Mouse (Mus musculus): ENCODE results near the gene Rpl31. TPM values are rescaled to one million over a fixed set of nuclear protein-coding genes. Genes with fewer than 3 reads are reported as not detected.

The Rpl31 gene
- polyA plus RNA-seq, 1 experiment from 2014 or later: 453 TPM

GRCm38 (mm10) chr1:39340156-39340555 lies 27.5 kb upstream of the Rpl31 start:
- WGBS: 86% methylated on average over 6 of the region's 6 CpGs
- H3K4me2 ChIP-seq: no peak overlapping the region

GRCm38 (mm10) chr1:39340647-39341046 lies 27.0 kb upstream of the Rpl31 start:
- Histone ChIP-seq H3K4me2 (no peak overlapping the region), H3K36me3 (replicated peaks) (no peaks in the 10 kb centered on the region), H3K9ac (no peak overlapping the region), H3K4me3 (replicated peaks) (no peak overlapping the region), H3K9me3 (no peaks in the 10 kb centered on the region), H3K27me3 (peaks cover 4% of the 10 kb centered on the region; the same call in 1 of the 2 replicates), H3K27ac (no peak overlapping the region), H3K4me1 (no peaks in the 10 kb centered on the region)
- ATAC-seq (ENCODE audit: low FRiP score): no peak
- 23% methylated on average over 8 of the region's 8 CpGs for WGBS

More at GRCm38 (mm10) chr1:39340156-39340555, 27.5 kb upstream of the Rpl31 start:
- Histone ChIP-seq H3K4me1 (no peaks in the 10 kb centered on the region), H3K27me3 (peaks cover 8% of the 10 kb centered on the region; the same call in 1 of the 2 replicates), H3K9me3 (no peaks in the 10 kb centered on the region), H3K36me3 (replicated peaks) (no peaks in the 10 kb centered on the region), H3K27ac (no peak overlapping the region), H3K9ac (no peak overlapping the region), H3K4me3 (replicated peaks) (no peak overlapping the region)
- no peak for ATAC-seq (ENCODE audit: low FRiP score)

DNA sequence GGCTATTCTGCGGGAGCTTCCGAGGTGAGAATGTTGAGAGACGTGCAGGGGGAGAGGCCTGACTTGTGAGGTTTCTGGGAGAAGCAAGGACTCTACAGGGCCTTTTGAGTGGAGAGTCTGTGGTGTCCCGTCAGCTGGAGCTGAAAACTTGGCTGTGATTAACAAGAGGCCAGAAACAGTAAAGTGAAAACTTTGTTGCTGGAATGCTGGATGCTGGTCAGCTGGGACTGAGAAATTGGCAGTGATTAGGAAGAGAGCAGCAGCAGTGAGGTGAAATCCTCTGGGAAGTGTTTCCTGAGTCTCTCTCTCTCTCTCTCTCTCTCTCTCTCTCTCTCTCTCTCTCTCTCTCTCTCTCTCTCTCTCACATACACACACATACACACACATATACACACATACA lies 25.8 kb upstream of the Rpl31 start:
- H3K4me3 ChIP-seq (replicated peaks): no peak overlapping the region
- H3K9me3 ChIP-seq: no peaks in the 10 kb centered on the region
- no peak for ATAC-seq (ENCODE audit: low FRiP score)
- no peak overlapping the region for H3K9ac ChIP-seq
- no peaks in the 10 kb centered on the region for H3K36me3 ChIP-seq (replicated peaks)
- H3K27ac ChIP-seq: no peak overlapping the region
- H3K27me3 ChIP-seq: no peaks in the 10 kb centered on the region
- no peaks in the 10 kb centered on the region for H3K4me1 ChIP-seq
- no peak overlapping the region for H3K4me2 ChIP-seq
- WGBS: 85% methylated on average over 4 of the region's 4 CpGs

GRCm38 (mm10) chr1:39343242-39343641 lies 24.4 kb upstream of the Rpl31 start:
- no peak overlapping the region for H3K4me2 ChIP-seq
- no peaks in the 10 kb centered on the region for H3K36me3 ChIP-seq (replicated peaks)
- no peaks in the 10 kb centered on the region for H3K4me1 ChIP-seq
- no peak for ATAC-seq (ENCODE audit: low FRiP score)
- no peak overlapping the region for H3K9ac ChIP-seq
- WGBS: 79% methylated on average over 5 of the region's 5 CpGs
- H3K27ac ChIP-seq: no peak overlapping the region
- no peaks in the 10 kb centered on the region for H3K27me3 ChIP-seq
- H3K9me3 ChIP-seq: no peaks in the 10 kb centered on the region
- no peak overlapping the region for H3K4me3 ChIP-seq (replicated peaks)

DNA sequence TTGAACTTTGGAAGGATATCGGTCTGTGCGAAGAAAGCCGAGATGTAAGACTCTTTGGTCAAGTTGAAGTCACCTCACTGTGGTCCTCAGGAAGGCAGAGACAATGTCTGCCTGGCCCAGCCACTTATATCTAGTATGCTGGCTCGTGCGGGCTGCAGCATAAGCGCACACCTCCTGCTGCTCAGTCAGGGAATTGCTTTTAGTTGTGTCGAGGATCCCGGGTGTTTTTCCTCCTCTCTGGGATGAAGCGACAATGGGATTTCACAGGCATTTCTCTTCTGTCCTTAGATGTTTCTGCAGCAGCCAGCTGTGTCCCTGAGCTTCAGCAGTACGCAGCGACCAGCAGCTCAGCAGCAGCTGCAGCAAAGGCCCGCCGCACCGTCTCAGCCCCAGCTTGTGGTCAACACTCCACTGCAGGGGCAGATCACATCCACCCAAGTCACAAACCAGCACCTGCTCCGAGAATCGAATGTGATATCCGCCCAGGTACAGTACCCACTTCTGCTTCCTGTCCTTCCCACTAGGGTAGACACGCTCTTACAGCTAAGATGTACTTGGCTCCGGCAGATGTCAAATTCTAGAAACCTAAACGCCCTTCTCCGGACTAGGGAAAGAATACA lies 22.6 kb upstream of the Rpl31 start:
- no peaks in the 10 kb centered on the region for H3K4me1 ChIP-seq
- no peak for ATAC-seq (ENCODE audit: low FRiP score)
- 61% methylated on average over 21 of the region's 21 CpGs for WGBS

DNA sequence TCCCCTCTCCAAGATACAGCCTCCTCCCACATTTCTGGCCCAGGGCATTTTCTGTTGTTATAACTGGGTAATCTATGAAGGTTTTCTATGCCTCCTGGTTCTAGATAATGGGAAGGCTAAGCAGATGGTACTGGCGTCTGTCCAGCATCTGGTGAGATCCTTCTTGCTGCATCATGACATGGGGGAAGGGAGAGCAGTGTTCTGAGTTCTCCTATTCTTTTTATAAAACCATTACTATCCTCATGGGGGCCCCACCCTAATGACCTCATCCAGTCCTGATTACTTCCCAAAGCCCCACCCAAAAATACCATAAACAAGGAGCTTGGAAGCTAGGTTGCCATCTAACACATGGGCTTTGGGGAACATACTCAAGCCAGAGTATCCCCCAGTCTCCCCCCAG lies 18.6 kb upstream of the Rpl31 start:
- Histone ChIP-seq H3K4me2 (no peak overlapping the region), H3K4me3 (replicated peaks) (no peak overlapping the region), H3K4me1 (no peaks in the 10 kb centered on the region), H3K27me3 (no peaks in the 10 kb centered on the region), H3K36me3 (replicated peaks) (no peaks in the 10 kb centered on the region), H3K9me3 (0 out of 2 replicates have a peak, but pooled peaks cover 3% of the 10 kb centered on the region), H3K27ac (no peak overlapping the region), H3K9ac (no peak overlapping the region)
- 64% methylated on average over 1 of the region's 1 CpGs for WGBS
- no peak for ATAC-seq (ENCODE audit: low FRiP score)

More for the DNA sequence above, 22.6 kb upstream of the Rpl31 start:
- Histone ChIP-seq H3K4me2 (no peak overlapping the region; the same call in 1 of the 2 replicates), H3K27me3 (no peaks in the 10 kb centered on the region), H3K9me3 (no peaks in the 10 kb centered on the region), H3K36me3 (replicated peaks) (no peaks in the 10 kb centered on the region), H3K9ac (no peak overlapping the region), H3K27ac (no peak overlapping the region), H3K4me3 (replicated peaks) (no peak overlapping the region)

DNA sequence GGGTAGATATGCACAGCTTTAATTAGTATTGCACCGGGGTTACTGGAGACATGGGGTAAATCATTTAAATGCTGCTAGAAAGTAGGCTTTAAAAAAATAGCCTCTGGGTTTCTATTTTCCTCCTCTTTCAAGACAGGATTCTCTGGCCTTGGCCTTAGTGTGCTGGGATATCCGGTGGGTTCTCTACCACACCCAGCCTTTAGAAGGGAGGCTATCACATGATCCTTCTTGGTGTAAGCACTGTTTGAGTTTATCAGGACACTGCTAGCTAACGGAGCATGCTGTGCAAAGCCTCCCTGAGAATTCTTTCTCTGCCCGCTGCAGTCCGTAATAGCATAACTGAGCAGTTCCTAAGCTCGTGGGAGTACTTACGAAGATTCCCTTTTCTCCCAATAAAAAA lies 18.2 kb upstream of the Rpl31 start:
- Histone ChIP-seq H3K36me3 (replicated peaks) (no peaks in the 10 kb centered on the region), H3K4me1 (no peaks in the 10 kb centered on the region), H3K27me3 (no peaks in the 10 kb centered on the region), H3K4me3 (replicated peaks) (no peak overlapping the region), H3K27ac (no peak overlapping the region), H3K9ac (no peak overlapping the region), H3K4me2 (no peak overlapping the region), H3K9me3 (0 out of 2 replicates have a peak, but pooled peaks cover 3% of the 10 kb centered on the region)
- WGBS: 85% methylated on average over 7 of the region's 7 CpGs
- ATAC-seq (ENCODE audit: low FRiP score): no peak

DNA sequence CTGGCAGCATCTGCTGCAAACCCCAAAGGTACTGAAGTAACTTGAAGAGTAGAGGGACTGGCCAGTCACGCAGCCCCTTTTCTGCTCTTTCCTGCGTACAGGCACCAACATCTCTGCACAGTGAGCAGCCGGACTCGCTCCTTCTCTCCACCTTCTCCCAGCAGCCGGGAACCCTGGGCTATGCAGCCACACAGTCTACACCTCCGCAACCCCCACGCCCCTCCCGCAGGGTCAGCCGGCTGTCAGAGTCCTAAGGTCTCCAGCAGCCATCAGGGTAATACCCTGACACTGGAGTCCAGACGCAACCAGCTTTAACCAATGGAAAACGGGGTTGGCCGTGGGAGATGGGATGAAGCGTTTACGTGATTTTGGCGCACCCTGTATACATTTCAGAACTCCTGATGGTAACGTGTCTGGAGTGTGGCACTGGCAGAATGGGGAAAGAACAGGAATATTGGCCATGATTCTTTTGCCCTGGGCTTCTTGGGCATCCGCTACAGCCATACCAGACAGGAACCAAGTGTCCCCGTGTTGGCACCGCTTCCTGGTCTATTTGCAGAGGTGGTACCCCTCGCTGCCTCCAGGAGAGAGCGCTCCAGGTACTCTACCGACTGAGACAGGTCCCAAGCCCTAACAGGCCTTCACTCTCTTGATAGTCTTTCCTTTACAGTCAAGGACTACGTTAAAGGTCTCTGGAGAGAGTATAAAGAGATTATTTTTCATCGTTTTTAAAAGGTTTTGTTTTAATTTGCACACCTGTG lies 5.7 kb upstream of the Rpl31 start:
- H3K27ac ChIP-seq: no peak overlapping the region
- H3K36me3 ChIP-seq (replicated peaks): no peaks in the 10 kb centered on the region
- H3K9me3 ChIP-seq: no peaks in the 10 kb centered on the region
- peak overlapping the region; percentile 49 for H3K4me2 ChIP-seq
- peak overlapping the region; percentile 25 for H3K4me3 ChIP-seq (replicated peaks)
- H3K9ac ChIP-seq: 0 out of 2 replicates have a peak overlapping the region, but pooled peaks have one; percentile 36
- peaks cover 7% of the 10 kb centered on the region for H3K4me1 ChIP-seq
- no peaks in the 10 kb centered on the region; the same call in 1 of the 2 replicates for H3K27me3 ChIP-seq
- ATAC-seq (ENCODE audit: low FRiP score): no peak
- 26% methylated on average over 24 of the region's 24 CpGs for WGBS

- Histone ChIP-seq H3K4me2 (no peak overlapping the region), H3K4me3 (replicated peaks) (no peak overlapping the region), H3K27ac (no peak overlapping the region), H3K4me1 (peaks cover 9% of the 10 kb centered on the region), H3K27me3 (no peaks in the 10 kb centered on the region; the same call in 1 of the 2 replicates), H3K9me3 (no peaks in the 10 kb centered on the region), H3K36me3 (replicated peaks) (no peaks in the 10 kb centered on the region), H3K9ac (no peak overlapping the region)
- WGBS: 69% methylated on average over 7 of the region's 7 CpGs
- ATAC-seq (ENCODE audit: low FRiP score): no peak
These were observed 5.1 kb upstream of the Rpl31 start for GRCm38 (mm10) chr1:39362515-39362893.

- WGBS: 73% methylated on average over 1 of the region's 1 CpGs
- no peak overlapping the region for H3K9ac ChIP-seq
- no peak overlapping the region for H3K4me3 ChIP-seq (replicated peaks)
- H3K36me3 ChIP-seq (replicated peaks): peaks cover 12% of the 10 kb centered on the region
- no peak overlapping the region for H3K4me2 ChIP-seq
- H3K9me3 ChIP-seq: no peaks in the 10 kb centered on the region
- H3K4me1 ChIP-seq: peaks cover 21% of the 10 kb centered on the region
- no peaks in the 10 kb centered on the region; the same call in 1 of the 2 replicates for H3K27me3 ChIP-seq
- ATAC-seq (ENCODE audit: low FRiP score): no peak
- no peak overlapping the region for H3K27ac ChIP-seq
These were observed 2.1 kb upstream of the Rpl31 start for GRCm38 (mm10) chr1:39365562-39365961.

GRCm38 (mm10) chr1:39367045-39367444 lies 597 bp upstream of the Rpl31 start:
- 20% methylated on average over 6 of the region's 6 CpGs for WGBS
- H3K9ac ChIP-seq: peak overlapping the region; percentile 51
- H3K4me1 ChIP-seq: peaks cover 18% of the 10 kb centered on the region
- ATAC-seq (ENCODE audit: low FRiP score): peak; percentile 22; the same call in 1 of the 2 replicates
- peaks cover 27% of the 10 kb centered on the region for H3K36me3 ChIP-seq (replicated peaks)
- H3K27ac ChIP-seq: peak overlapping the region; percentile 53; the same call in 1 of the 2 replicates
- no peaks in the 10 kb centered on the region for H3K9me3 ChIP-seq
- H3K4me3 ChIP-seq (replicated peaks): peak overlapping the region; percentile 85
- no peaks in the 10 kb centered on the region for H3K27me3 ChIP-seq
- peak overlapping the region; percentile 63 for H3K4me2 ChIP-seq

- WGBS: under 1% methylated on average over 34 of the region's 34 CpGs
- Histone ChIP-seq H3K4me2 (peak overlapping the region; percentile 86), H3K9me3 (no peaks in the 10 kb centered on the region), H3K36me3 (replicated peaks) (peaks cover 40% of the 10 kb centered on the region), H3K27ac (peak overlapping the region; percentile 92), H3K4me1 (peaks cover 18% of the 10 kb centered on the region), H3K27me3 (no peaks in the 10 kb centered on the region), H3K4me3 (replicated peaks) (peak overlapping the region; percentile 85), H3K9ac (peak overlapping the region; percentile 97)
- peak; percentile 44 for ATAC-seq (ENCODE audit: low FRiP score)
These were observed 712 bp downstream of the Rpl31 start for GRCm38 (mm10) chr1:39368267-39368841.

Measured in forebrain, embryonic 12.5 days (tissue).